Mouse (Mus musculus): ENCODE measurements around the gene G6pc2. TPM values are rescaled to one million over a fixed set of nuclear protein-coding genes. Genes with fewer than 3 reads are reported as not detected.

G6pc2 gene
- polyA plus RNA-seq (2014; fragmentation: Nextera tagmentation; extraction: Ambion mirVana), result not detected in 2 replicates

GRCm38 (mm10) chr2:69210773-69211172 is at the start of gene G6pc2:
Gene G6pc2, plus strand, starts transcription at chr2:69211073.
- no peaks in the 10 kb centered on the region for H3K36me3 ChIP-seq (ENCODE audit: control insufficient read depth, insufficient read depth, low read length)
- no peaks in the 10 kb centered on the region for H3K9me3 ChIP-seq (ENCODE audit: control insufficient read depth, low read length)
- no peaks in the 10 kb centered on the region for H3K4me1 ChIP-seq (ENCODE audit: control insufficient read depth, insufficient read depth, low read length)
- no peak for DNase-seq (ENCODE audit: low spot score, missing footprints)
- WGBS, result 87% methylated on average over 7 of the region's 7 CpGs
- no peak within 1 kb of the TSS for H3K4me3 ChIP-seq (ENCODE audit: low read depth, low read length)
- no peak within 1 kb of the TSS for H3K27ac ChIP-seq (ENCODE audit: low read depth, low read length)
- ATAC-seq (ENCODE audit: low FRiP score), result no peak
- H3K27me3 ChIP-seq (ENCODE audit: control insufficient read depth, insufficient read depth, low read length), result no peaks in the 10 kb centered on the region
- no peak within 1 kb of the TSS for H3K9ac ChIP-seq (ENCODE audit: low read length)
- H3K4me2 ChIP-seq, result no peak within 1 kb of the TSS

- H3K27me3 ChIP-seq (ENCODE audit: control insufficient read depth, insufficient read depth, low read length), result no peaks in the 10 kb centered on the region
- no peak overlapping the region for H3K9ac ChIP-seq (ENCODE audit: low read length)
- no peak overlapping the region for H3K4me2 ChIP-seq
- peak; percentile 33 for DNase-seq (ENCODE audit: low spot score, missing footprints)
- no peaks in the 10 kb centered on the region for H3K36me3 ChIP-seq (ENCODE audit: control insufficient read depth, insufficient read depth, low read length)
- ATAC-seq (ENCODE audit: low FRiP score), result no peak
- no peak overlapping the region for H3K27ac ChIP-seq (ENCODE audit: low read depth, low read length)
- no peaks in the 10 kb centered on the region; the same call in 1 of the 2 replicates for H3K9me3 ChIP-seq (ENCODE audit: control insufficient read depth, low read length)
- no peaks in the 10 kb centered on the region for H3K4me1 ChIP-seq (ENCODE audit: control insufficient read depth, insufficient read depth, low read length)
- WGBS, result 82% methylated on average over 9 of the region's 9 CpGs
- H3K4me3 ChIP-seq (ENCODE audit: low read depth, low read length), result no peak overlapping the region
Observed at GRCm38 (mm10) chr2:69170395-69171077, 40.3 kb upstream of the G6pc2 start.

GRCm38 (mm10) chr2:69175296-69175695 is 35.6 kb upstream of the G6pc2 start:
- no peak overlapping the region for H3K4me3 ChIP-seq (ENCODE audit: low read depth, low read length)
- H3K27ac ChIP-seq (ENCODE audit: low read depth, low read length), result no peak overlapping the region
- no peaks in the 10 kb centered on the region for H3K4me1 ChIP-seq (ENCODE audit: control insufficient read depth, insufficient read depth, low read length)
- H3K9ac ChIP-seq (ENCODE audit: low read length), result no peak overlapping the region
- no peak overlapping the region for H3K4me2 ChIP-seq
- ATAC-seq (ENCODE audit: low FRiP score) (no peak), DNase-seq (ENCODE audit: low spot score, missing footprints) (peak; percentile 83)
- no peaks in the 10 kb centered on the region for H3K27me3 ChIP-seq (ENCODE audit: control insufficient read depth, insufficient read depth, low read length)
- WGBS, result 60% methylated on average over 5 of the region's 5 CpGs
- H3K9me3 ChIP-seq (ENCODE audit: control insufficient read depth, low read length), result no peaks in the 10 kb centered on the region; the same call in 1 of the 2 replicates
- H3K36me3 ChIP-seq (ENCODE audit: control insufficient read depth, insufficient read depth, low read length), result no peaks in the 10 kb centered on the region

- 96% methylated on average over 4 of the region's 4 CpGs for WGBS
- H3K4me3 ChIP-seq (ENCODE audit: low read depth, low read length), result no peak overlapping the region
- no peaks in the 10 kb centered on the region for H3K4me1 ChIP-seq (ENCODE audit: control insufficient read depth, insufficient read depth, low read length)
- no peak overlapping the region for H3K4me2 ChIP-seq
- ATAC-seq (ENCODE audit: low FRiP score), result no peak
- no peaks in the 10 kb centered on the region for H3K36me3 ChIP-seq (ENCODE audit: control insufficient read depth, insufficient read depth, low read length)
- no peak overlapping the region for H3K27ac ChIP-seq (ENCODE audit: low read depth, low read length)
- no peak overlapping the region for H3K9ac ChIP-seq (ENCODE audit: low read length)
- DNase-seq (ENCODE audit: low spot score, missing footprints), result peak; percentile 79
- no peaks in the 10 kb centered on the region for H3K9me3 ChIP-seq (ENCODE audit: control insufficient read depth, low read length)
- no peaks in the 10 kb centered on the region for H3K27me3 ChIP-seq (ENCODE audit: control insufficient read depth, insufficient read depth, low read length)
Observed at GRCm38 (mm10) chr2:69179721-69180120, 31.2 kb upstream of the G6pc2 start.

GRCm38 (mm10) chr2:69187990-69188389 is 22.9 kb upstream of the G6pc2 start:
- Histone ChIP-seq H3K27me3 (ENCODE audit: control insufficient read depth, insufficient read depth, low read length) (no peaks in the 10 kb centered on the region), H3K9me3 (ENCODE audit: control insufficient read depth, low read length) (no peaks in the 10 kb centered on the region), H3K4me2 (no peak overlapping the region), H3K27ac (ENCODE audit: low read depth, low read length) (no peak overlapping the region), H3K36me3 (ENCODE audit: control insufficient read depth, insufficient read depth, low read length) (peaks cover 2% of the 10 kb centered on the region), H3K9ac (ENCODE audit: low read length) (no peak overlapping the region), H3K4me3 (ENCODE audit: low read depth, low read length) (no peak overlapping the region), H3K4me1 (ENCODE audit: control insufficient read depth, insufficient read depth, low read length) (no peaks in the 10 kb centered on the region)
- ATAC-seq (ENCODE audit: low FRiP score), result no peak
- DNase-seq (ENCODE audit: low spot score, missing footprints), result peak; percentile 80
- 84% methylated on average over 2 of the region's 2 CpGs for WGBS

- Histone ChIP-seq H3K4me3 (ENCODE audit: low read depth, low read length) (no peak overlapping the region), H3K27ac (ENCODE audit: low read depth, low read length) (no peak overlapping the region), H3K4me1 (ENCODE audit: control insufficient read depth, insufficient read depth, low read length) (no peaks in the 10 kb centered on the region), H3K36me3 (ENCODE audit: control insufficient read depth, insufficient read depth, low read length) (peaks cover 9% of the 10 kb centered on the region), H3K27me3 (ENCODE audit: control insufficient read depth, insufficient read depth, low read length) (no peaks in the 10 kb centered on the region), H3K4me2 (no peak overlapping the region), H3K9ac (ENCODE audit: low read length) (no peak overlapping the region), H3K9me3 (ENCODE audit: control insufficient read depth, low read length) (no peaks in the 10 kb centered on the region)
- DNase-seq (ENCODE audit: low spot score, missing footprints) (no peak), ATAC-seq (ENCODE audit: low FRiP score) (no peak)
- WGBS, result 91% methylated on average over 6 of the region's 6 CpGs
Observed at GRCm38 (mm10) chr2:69188732-69189131, 22.1 kb upstream of the G6pc2 start.

GRCm38 (mm10) chr2:69189222-69189621 is 21.7 kb upstream of the G6pc2 start:
- ATAC-seq (ENCODE audit: low FRiP score), result no peak
- H3K9ac ChIP-seq (ENCODE audit: low read length), result no peak overlapping the region

GRCm38 (mm10) chr2:69191059-69191458 is 19.8 kb upstream of the G6pc2 start:
- Histone ChIP-seq H3K4me1 (ENCODE audit: control insufficient read depth, insufficient read depth, low read length) (no peaks in the 10 kb centered on the region), H3K4me3 (ENCODE audit: low read depth, low read length) (no peak overlapping the region), H3K9ac (ENCODE audit: low read length) (no peak overlapping the region), H3K27me3 (ENCODE audit: control insufficient read depth, insufficient read depth, low read length) (no peaks in the 10 kb centered on the region), H3K4me2 (no peak overlapping the region), H3K27ac (ENCODE audit: low read depth, low read length) (no peak overlapping the region), H3K36me3 (ENCODE audit: control insufficient read depth, insufficient read depth, low read length) (peaks cover 13% of the 10 kb centered on the region), H3K9me3 (ENCODE audit: control insufficient read depth, low read length) (no peaks in the 10 kb centered on the region)
- DNase-seq (ENCODE audit: low spot score, missing footprints), result no peak
- 94% methylated on average over 5 of the region's 5 CpGs for WGBS
- no peak for ATAC-seq (ENCODE audit: low FRiP score)

More at GRCm38 (mm10) chr2:69189222-69189621, 21.7 kb upstream of the G6pc2 start:
- H3K4me3 ChIP-seq (ENCODE audit: low read depth, low read length), result no peak overlapping the region
- H3K27ac ChIP-seq (ENCODE audit: low read depth, low read length), result no peak overlapping the region
- H3K4me2 ChIP-seq, result no peak overlapping the region
- DNase-seq (ENCODE audit: low spot score, missing footprints), result peak; percentile 66
- no peaks in the 10 kb centered on the region for H3K9me3 ChIP-seq (ENCODE audit: control insufficient read depth, low read length)
- no peaks in the 10 kb centered on the region for H3K4me1 ChIP-seq (ENCODE audit: control insufficient read depth, insufficient read depth, low read length)
- no peaks in the 10 kb centered on the region for H3K27me3 ChIP-seq (ENCODE audit: control insufficient read depth, insufficient read depth, low read length)
- peaks cover 13% of the 10 kb centered on the region for H3K36me3 ChIP-seq (ENCODE audit: control insufficient read depth, insufficient read depth, low read length)
- 72% methylated on average over 4 of the region's 4 CpGs for WGBS

- peak; percentile 72 for DNase-seq (ENCODE audit: low spot score, missing footprints)
- whole genome bisulfite sequencing, result 89% methylated on average over 5 of the region's 5 CpGs
- H3K36me3 ChIP-seq (ENCODE audit: control insufficient read depth, insufficient read depth, low read length), result peaks cover 13% of the 10 kb centered on the region
Observed at GRCm38 (mm10) chr2:69193555-69193954, 17.3 kb upstream of the G6pc2 start.

More at GRCm38 (mm10) chr2:69193555-69193954, 17.3 kb upstream of the G6pc2 start:
- H3K4me3 ChIP-seq (ENCODE audit: low read depth, low read length), result no peak overlapping the region
- ATAC-seq (ENCODE audit: low FRiP score), result no peak
- H3K27me3 ChIP-seq (ENCODE audit: control insufficient read depth, insufficient read depth, low read length), result no peaks in the 10 kb centered on the region
- no peak overlapping the region for H3K27ac ChIP-seq (ENCODE audit: low read depth, low read length)
- H3K9ac ChIP-seq (ENCODE audit: low read length), result no peak overlapping the region
- H3K4me2 ChIP-seq, result no peak overlapping the region
- no peaks in the 10 kb centered on the region for H3K9me3 ChIP-seq (ENCODE audit: control insufficient read depth, low read length)
- no peaks in the 10 kb centered on the region for H3K4me1 ChIP-seq (ENCODE audit: control insufficient read depth, insufficient read depth, low read length)
